Mouse (Mus musculus): ENCODE data around the gene Mcub. TPM values are rescaled to one million over a fixed set of nuclear protein-coding genes. Genes with fewer than 3 reads are reported as not detected.

Mcub gene
- polyA plus RNA-seq (2014; fragmentation: Illumina TruSeq; extraction: RNeasy Lipid Tissue Mini Kit (QIAGEN cat#74804)), result 3.0 TPM

GRCm38 (mm10) chr3:129969432-129970395, at the start of gene Mcub:
Gene Mcub (minus strand): TSS chr3:129970206.

GRCm38 (mm10) chr3:129901271-129901809, 68.7 kb downstream of the Mcub start, which contains the start of gene Casp6:
Gene Casp6 (plus strand): TSS chr3:129901425.

GRCm38 (mm10) chr3:129878405-129879021, 91.5 kb downstream of the Mcub start, which contains the start of gene Pla2g12a:
Gene Pla2g12a (plus strand): TSS chr3:129878606.

Other genes with a start within 250 kb of the Mcub start
- gene Egf, start 214.9 kb downstream of the Mcub start, polyA plus RNA-seq (2014; fragmentation: Illumina TruSeq; extraction: RNeasy Lipid Tissue Mini Kit (QIAGEN cat#74804)), result 1.7 TPM
- gene Lrit3, start 166.2 kb downstream of the Mcub start, polyA plus RNA-seq (2014; fragmentation: Illumina TruSeq; extraction: RNeasy Lipid Tissue Mini Kit (QIAGEN cat#74804)), result not detected
- gene Rrh, start 147.6 kb downstream of the Mcub start, polyA plus RNA-seq (2014; fragmentation: Illumina TruSeq; extraction: RNeasy Lipid Tissue Mini Kit (QIAGEN cat#74804)), result 0.34 TPM
- gene Gar1, start 138.8 kb downstream of the Mcub start, polyA plus RNA-seq (2014; fragmentation: Illumina TruSeq; extraction: RNeasy Lipid Tissue Mini Kit (QIAGEN cat#74804)), result 110 TPM
- gene Cfi, start 134.3 kb downstream of the Mcub start, polyA plus RNA-seq (2014; fragmentation: Illumina TruSeq; extraction: RNeasy Lipid Tissue Mini Kit (QIAGEN cat#74804)), result 4.7 TPM
- gene Pla2g12a, start 91.6 kb downstream of the Mcub start, polyA plus RNA-seq (2014; fragmentation: Illumina TruSeq; extraction: RNeasy Lipid Tissue Mini Kit (QIAGEN cat#74804)), result 24.2 TPM
- 81.4 TPM for gene Casp6, start 68.8 kb downstream of the Mcub start, polyA plus RNA-seq (2014; fragmentation: Illumina TruSeq; extraction: RNeasy Lipid Tissue Mini Kit (QIAGEN cat#74804))
- gene Sec24b, start 91.3 kb upstream of the Mcub start, polyA plus RNA-seq (2014; fragmentation: Illumina TruSeq; extraction: RNeasy Lipid Tissue Mini Kit (QIAGEN cat#74804)), result 66.5 TPM
- gene Col25a1, start 161.3 kb upstream of the Mcub start, polyA plus RNA-seq (2014; fragmentation: Illumina TruSeq; extraction: RNeasy Lipid Tissue Mini Kit (QIAGEN cat#74804)), result 2.7 TPM

Measured in ovary, adult 10 weeks (tissue).